Mouse (Mus musculus): Measurements from ENCODE around the gene Ube2l6.

The Ube2l6 gene

DNA sequence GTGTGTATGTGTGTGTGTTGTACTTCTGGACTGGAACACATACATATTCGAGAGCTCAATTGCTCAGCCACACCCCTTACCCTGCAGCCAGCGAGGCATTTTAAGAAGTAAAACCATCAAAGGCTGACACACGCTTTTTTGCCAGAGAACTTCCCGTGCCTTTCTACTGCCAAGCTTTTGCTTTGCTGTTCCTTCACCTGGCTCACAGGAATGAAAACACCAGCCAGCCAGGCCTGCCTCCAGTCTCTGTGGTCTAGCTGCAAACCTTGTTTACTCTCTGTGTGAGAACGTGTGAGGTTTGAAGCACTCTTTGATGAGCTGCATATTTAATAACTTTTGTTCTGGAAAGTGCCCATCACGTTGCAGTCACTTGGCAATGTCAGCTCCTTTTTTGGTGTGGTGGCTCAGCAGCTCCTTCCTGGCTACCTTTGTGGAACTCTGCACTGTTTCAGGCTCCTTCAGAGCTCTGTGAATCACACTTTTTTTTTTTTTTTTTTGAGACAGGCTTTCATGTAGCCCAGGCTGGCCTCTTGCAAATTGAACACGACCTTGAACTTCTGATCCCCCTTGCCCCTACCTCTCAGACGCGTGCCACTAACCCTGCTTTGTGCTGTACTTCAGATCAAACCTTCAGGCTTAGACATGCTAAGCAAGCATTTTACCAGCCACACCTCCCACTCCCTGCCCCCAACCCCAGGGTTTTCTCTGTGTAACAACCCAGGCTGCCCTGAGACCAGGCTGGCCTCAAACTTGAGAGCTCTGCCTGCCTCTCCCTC, 39.4 kb downstream of the Ube2l6 start:
- in situ Hi-C loops (cut with MboI, MseI): no loop called here

DNA sequence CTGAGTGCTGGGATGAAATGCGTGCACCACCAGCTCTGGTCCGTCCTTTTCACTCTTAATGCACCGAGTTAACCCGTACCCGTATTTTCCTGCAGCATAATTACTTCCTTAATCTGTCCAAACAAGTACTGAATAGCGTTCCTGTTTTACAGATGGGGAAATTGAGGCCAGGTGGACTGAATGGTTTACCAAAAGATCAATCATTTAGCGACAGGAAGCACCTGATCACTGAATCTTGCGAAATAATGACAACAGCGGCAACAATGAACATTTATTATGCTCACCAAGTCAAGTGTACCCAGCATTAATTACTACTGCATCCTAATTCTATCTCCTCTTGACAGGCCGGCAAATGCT, 39.9 kb downstream of the Ube2l6 start, which contains the start of gene Slc43a1:
Gene Slc43a1 (plus strand): TSS at position 258 of the 357 bp plus-strand sequence.
- in situ Hi-C loops (cut with MboI, MseI): no loop called here

DNA sequence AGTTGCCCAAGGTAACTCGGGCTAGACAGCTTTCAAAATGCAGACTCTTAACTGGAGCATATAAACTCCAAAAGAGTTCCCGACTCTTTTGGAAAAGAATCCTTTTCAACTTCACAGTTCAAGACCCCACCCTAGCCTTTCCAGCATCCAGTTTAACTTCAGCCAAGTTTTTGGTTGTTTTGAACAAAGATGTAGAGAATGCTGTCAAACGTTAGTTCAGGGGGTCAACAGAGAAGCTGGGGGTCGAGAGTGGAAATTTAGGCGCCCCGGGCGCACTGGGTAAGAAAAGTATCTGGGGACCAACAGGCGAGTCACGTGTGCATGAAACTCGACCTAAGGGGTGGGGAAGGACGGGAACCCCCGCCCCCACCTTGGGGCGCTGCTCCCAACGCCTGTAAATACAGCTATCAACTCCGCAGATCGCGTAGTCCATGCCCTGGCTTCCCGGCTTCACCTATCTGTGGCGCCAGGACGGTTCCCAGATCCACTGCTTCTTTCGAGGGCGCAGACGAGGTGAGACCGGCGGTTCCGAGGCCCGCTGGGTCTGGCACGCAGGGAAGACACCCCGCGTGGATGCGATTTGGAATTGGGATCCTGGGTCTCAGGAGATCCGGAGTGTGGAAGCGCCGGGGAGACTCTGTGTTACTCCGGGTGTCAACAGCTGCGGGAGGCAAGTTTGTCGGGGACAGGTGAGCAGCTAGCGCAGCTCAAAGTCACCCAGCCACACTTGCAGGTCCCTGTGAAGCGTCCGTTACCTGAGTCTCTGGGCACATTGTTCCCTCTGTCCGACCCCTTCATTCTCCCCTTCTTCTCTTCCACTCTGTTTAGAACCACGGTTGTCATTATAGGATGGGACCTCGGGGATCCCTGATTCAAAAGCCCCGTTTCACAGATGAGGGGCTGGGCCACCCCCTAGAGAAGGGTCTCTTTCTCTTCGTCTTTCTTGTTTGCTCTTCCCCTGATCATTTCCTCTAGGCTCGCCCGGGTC, 40.7 kb downstream of the Ube2l6 start:
- in situ Hi-C loops (cut with MboI, MseI): no loop called here

DNA sequence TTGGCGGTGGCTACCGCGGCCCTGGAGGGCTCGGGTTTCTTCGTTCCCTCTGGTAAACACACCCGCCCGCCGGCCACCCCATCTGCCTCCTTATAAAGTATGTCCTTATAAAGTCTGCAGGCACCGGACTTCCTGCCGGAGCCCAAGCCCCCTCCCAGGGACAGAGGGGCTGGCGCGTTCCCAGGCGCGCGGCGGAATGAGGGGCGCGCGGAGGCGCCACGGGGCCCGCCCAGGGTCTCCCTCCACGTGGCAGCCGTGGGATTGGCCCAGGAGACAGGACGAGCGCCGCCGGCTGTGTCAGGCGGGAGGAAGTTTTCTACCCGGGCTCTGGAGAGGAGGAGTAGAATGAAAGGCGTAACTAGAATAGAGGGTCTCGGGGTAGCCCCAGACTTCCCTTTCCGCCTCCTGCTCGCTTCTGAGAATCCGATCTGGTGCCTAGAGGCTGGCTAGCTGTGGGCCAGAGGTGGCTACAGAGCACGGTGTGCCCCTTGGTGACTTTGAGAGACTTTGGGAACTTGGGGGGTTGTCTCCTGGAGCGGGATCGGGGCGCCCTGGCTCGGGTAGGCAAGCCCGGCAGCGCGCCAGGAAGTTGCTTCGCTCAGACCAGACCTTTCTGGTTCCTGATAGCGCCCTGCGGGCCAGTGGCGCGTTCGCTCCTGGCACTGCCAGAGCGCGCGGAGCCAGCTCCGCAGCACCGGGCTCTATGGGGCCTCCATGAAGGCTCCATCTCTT, 41.6 kb downstream of the Ube2l6 start:
- in situ Hi-C loops (cut with MboI, MseI): no loop called here

DNA sequence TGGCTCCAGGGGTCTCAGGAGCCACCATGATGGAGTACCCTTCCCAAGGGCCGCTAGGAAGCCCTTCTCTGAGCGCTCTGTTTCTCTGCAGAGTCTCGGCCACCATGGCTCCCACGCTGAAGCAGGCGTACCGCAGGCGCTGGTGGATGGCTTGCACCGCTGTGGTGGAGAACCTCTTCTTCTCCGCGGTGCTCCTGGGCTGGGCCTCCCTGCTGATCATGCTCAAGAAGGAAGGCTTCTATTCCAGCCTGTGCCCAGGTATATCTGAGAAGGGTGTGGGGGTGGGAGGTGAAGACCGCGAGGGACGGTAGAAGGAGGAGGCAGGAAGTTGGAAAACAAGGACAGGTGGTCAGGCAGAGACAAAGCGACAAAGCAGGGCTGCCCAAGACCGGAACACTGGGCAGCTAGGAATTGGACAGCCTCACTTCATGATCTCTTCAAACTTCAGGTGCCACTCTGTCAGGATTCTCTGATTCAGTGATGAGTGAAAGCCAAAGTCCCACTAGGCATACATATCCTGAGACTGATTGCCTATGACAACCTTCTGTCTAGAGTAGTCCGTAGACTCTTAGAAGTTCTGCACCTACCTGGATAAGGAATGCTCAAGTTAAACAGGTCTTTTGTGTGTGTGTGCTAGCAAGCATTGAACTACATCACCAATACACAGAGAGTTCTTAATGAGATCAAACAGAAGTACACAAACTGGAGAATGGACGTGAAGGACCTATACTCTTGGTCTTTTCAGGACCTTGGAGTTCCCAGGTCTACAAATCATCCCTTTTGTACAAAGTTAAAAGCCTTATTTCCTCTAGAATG, 42.3 kb downstream of the Ube2l6 start:
- in situ Hi-C loops (cut with MboI, MseI): no loop called here

DNA sequence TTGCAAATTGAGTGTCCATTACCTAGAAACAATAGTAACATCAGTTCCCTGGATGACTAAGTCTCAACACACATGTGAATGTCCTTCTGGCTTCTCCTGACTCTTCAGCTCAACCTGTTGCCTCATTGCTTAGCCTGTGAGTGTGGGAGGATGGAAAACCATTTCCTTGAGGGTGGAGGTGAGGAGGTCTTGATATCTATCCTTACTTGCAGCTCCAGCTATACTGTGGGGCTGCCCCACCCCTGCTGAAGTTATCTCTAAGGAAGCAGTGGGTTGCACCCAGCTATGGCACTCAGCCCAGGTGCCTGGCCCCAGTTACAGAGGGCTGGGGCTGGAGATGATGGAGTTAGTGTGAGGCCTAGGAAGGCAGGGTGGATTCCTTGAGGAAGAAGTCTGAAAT, 43.3 kb downstream of the Ube2l6 start:
- in situ Hi-C loops (cut with MboI, MseI): no loop called here

DNA sequence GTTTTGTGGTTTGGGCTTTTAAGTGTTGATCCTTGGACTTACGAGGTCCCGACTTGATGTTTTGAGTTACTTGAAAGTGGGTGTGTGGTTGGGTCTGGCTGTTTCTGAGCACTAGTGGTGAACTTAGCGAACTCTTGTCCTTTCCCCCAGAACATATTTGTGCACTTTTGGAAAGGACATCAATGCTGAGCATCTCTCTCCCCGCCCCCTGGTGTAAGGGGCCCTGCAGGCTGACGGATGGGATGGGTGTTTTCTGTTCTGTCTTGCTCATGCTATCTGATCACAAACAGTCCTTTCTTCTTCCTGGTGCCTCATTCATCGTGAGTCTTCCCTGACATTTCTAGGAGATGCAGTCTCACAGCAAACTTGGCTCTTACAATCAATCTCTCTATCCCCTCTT, 45.0 kb downstream of the Ube2l6 start:
- in situ Hi-C loops (cut with MboI, MseI): no loop called here

DNA sequence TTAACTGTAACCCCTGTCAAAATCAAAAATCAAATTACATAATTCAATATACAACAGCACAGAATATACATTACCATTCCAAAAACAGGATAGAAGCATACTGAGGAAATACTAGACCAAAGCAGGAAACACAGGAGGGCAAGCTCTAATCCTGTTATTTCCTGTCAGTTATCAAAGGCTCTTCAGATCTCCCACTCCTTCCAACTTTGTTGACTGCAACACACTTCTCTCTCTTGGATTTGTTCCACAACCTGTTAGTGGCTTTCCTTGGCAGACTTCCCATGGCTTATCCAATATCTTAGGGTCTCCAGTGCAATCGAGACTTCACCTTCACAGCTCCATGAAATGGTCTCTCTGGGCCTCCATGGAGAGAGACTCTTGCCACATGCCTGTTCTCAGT, 46.6 kb downstream of the Ube2l6 start:
- in situ Hi-C loops (cut with MboI, MseI): no loop called here

DNA sequence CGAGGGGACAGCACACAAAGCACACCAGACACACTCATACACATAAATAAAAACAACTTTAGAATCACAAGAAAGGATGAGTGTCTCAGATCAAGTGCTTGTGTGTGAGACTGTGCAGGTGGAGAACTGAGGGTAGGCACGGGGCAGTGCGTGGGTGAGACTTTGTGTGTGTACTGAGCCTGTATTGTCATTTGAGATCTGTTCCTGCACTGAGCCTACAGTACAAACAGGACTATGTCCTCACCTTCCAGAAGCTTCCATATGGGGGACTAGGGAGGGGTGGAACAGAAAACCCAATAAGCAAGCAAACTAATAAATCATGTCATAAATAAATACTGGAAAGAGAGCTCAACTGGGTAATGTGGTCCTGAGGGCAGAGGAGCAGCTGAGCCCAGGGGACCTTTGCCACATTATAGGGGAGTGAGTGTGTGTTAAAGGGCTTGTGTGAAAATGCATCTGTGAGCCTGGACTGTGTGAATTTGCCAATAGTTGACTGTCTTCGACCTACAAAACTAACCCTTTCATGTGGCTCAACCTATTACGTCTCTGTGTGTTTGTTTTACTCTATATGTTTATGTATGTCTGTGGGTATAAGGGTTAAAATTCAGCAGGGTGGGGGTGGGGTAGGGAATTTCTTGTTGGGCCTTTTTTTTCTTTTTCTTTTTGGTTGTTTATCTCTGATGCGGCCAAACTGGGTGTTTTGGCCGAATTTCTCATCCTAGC, 51.9 kb downstream of the Ube2l6 start:
- in situ Hi-C loops (cut with MboI, MseI): no loop called here

DNA sequence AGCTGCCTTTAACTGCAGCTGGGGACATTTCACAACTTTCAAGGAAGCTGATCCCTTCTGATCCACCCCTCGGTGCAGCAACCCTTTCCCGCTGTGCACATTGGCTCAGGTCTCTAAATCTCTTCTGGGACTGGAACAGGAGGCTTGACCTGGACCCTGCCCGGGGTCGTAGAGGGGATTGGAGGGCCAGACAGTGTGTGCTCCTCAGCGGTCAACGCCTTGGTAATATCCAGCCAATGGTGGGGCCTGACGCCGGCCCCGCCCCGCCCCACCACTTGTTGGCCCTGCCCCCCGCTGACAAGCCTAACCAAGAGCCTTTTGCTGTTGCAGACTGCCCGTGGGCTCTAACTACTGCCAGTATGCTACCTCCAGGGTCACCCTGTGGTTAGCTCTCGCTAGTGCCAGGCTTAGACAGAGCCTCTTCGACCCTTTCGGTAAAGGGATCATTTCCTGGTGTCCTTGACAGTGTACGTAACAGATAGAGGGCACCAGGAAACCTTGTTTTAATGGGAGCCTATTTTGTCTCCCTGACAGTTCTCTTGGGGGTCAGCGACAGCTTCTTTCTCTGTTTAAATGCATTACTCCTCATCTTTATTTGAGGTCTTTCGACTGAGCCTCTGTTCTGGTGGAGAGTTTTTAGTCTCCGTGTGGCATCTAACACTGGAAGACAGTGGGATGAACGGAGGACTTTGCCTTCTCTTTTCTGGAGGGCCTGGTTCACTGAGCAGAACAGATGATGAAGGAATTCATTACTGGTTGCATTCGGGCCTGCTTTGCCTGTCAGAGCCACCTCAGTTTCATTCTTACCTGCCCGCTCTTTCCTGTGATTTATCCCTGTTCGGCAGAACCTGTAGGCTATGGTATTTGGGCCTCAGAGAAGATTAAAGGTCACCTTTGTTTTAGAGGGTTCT, 52.8 kb downstream of the Ube2l6 start:
- in situ Hi-C loops (cut with MboI, MseI): no loop called here

DNA sequence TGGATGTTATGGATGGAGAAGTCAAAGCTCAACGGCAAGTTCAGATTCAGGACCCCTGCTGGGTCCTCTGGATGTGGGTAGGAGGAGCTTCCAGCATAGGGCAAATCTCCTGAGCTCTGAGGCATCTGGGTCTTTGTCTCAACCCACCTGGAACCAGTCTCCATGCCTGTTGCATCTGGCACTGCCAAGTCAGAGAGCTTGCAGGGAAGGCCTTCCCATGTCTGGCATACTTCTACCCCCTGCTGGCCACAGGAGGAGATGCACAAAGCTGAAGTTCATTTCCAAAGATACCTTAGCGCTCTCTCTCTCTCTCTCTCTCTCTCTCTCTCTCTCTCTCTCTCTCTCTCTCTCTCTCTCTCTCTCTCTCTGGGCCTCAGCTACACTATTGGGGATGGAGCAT, 57.1 kb downstream of the Ube2l6 start:
- in situ Hi-C loops (cut with MboI, MseI): no loop called here

DNA sequence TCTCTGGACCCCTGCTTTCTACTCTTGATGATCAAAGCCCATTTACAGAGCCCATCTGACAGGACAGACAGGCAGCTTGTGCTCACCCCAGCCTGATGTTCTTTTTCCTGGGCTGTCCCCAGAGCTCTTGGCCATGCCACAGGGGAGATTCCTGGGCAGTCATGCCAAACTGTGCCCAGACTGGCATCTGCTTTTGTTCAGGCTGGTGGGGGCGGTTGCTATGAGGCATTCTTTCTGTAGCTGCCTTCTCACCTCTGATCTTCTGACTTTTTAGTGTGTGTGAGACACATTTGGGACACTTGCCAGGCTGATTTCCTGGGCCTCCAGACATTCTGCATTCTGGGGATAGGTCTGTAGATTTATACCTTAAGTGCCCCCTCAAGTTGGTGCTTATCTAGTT, 59.9 kb downstream of the Ube2l6 start:
- in situ Hi-C loops (cut with MboI, MseI): no loop called here

Data from T-helper 1 cell (primary cell).